Mouse (Mus musculus): Measurements from ENCODE around the gene Srsx. TPM values are rescaled to one million over a fixed set of nuclear protein-coding genes. Genes with fewer than 3 reads are reported as not detected.
"Not testable (repeated sequence)": the region's sequence is repeated elsewhere in the genome, so short reads cannot be mapped to it uniquely, and the experiment has no call there.

The Srsx gene
- polyA plus RNA-seq (2014; fragmentation: Nextera tagmentation; extraction: Ambion mirVana), result not detected in 2 replicates

- WGBS, result no CpG with 5 or more reads among the region's 1 CpGs
These were observed at the start of gene Srsx for GRCm38 (mm10) chrX:123222381-123222780. Gene Srsx (minus strand): TSS chrX:123222481.

GRCm38 (mm10) chrX:123246807-123247206 lies 24.5 kb upstream of the Srsx start, which contains the start of gene Gm17577:
Gene Gm17577 (minus strand): TSS chrX:123246907.
- H3K27ac ChIP-seq (replicated peaks; ENCODE audit: low read depth, low read length); DNase-seq (ENCODE audit: low spot score); H3K36me3 ChIP-seq (ENCODE audit: control insufficient read depth, insufficient read depth, low read length); H3K4me2 ChIP-seq (ENCODE audit: low read depth, severe bottlenecking); H3K9ac ChIP-seq (ENCODE audit: low read length); ATAC-seq (ENCODE audit: insufficient number of reproducible peaks, low FRiP score, low TSS enrichment, low read depth); H3K9me3 ChIP-seq (ENCODE audit: control insufficient read depth, low read length); H3K4me1 ChIP-seq (ENCODE audit: control insufficient read depth, insufficient read depth, low read length); H3K27me3 ChIP-seq (ENCODE audit: control insufficient read depth, insufficient read depth, low read length); H3K4me3 ChIP-seq (ENCODE audit: low read depth, low read length): not testable (repeated sequence)
- no CpG with 5 or more reads among the region's 3 CpGs for WGBS

More at GRCm38 (mm10) chrX:123222381-123222780, at the start of gene Srsx:
- H3K9me3 ChIP-seq (ENCODE audit: control insufficient read depth, low read length); H3K4me2 ChIP-seq (ENCODE audit: low read depth, severe bottlenecking); H3K36me3 ChIP-seq (ENCODE audit: control insufficient read depth, insufficient read depth, low read length); H3K9ac ChIP-seq (ENCODE audit: low read length); H3K27me3 ChIP-seq (ENCODE audit: control insufficient read depth, insufficient read depth, low read length); H3K4me1 ChIP-seq (ENCODE audit: control insufficient read depth, insufficient read depth, low read length); H3K4me3 ChIP-seq (ENCODE audit: low read depth, low read length); ATAC-seq (ENCODE audit: insufficient number of reproducible peaks, low FRiP score, low TSS enrichment, low read depth); DNase-seq (ENCODE audit: low spot score); H3K27ac ChIP-seq (replicated peaks; ENCODE audit: low read depth, low read length): not testable (repeated sequence)

Other genes starting within 250 kb of the Srsx start
- gene Gm17521, start 192.8 kb downstream of the Srsx start, polyA plus RNA-seq (2014; fragmentation: Nextera tagmentation; extraction: Ambion mirVana), result not detected in 2 replicates
- gene Cldn34c1, start 119.0 kb downstream of the Srsx start, polyA plus RNA-seq (2014; fragmentation: Nextera tagmentation; extraction: Ambion mirVana), result 14.3 and 18.7 TPM in 2 replicates
- gene Gm17577, start 24.4 kb upstream of the Srsx start, polyA plus RNA-seq (2014; fragmentation: Nextera tagmentation; extraction: Ambion mirVana), result not detected in 2 replicates